Mouse (Mus musculus): ENCODE results near the gene Gm20532. TPM values are rescaled to one million over a fixed set of nuclear protein-coding genes. Genes with fewer than 3 reads are reported as not detected.

Gm20532 gene
- polyA plus RNA-seq, 1 experiment, result not detected

- Histone ChIP-seq H3K27ac (ENCODE audit: control insufficient read depth, insufficient read depth, low read depth, low read length, poor library complexity) (no peak overlapping the region), H3K4me1 (ENCODE audit: control insufficient read depth, insufficient read depth, low read length) (no peaks in the 10 kb centered on the region; the same call in none of the 2 replicates), H3K4me3 (replicated peaks; ENCODE audit: control insufficient read depth, low read depth, low read length) (no peak overlapping the region)
- no peak for TF ChIP-seq CTCF (IDR thresholded peaks at IDR 0.05; ENCODE audit: control insufficient read depth, insufficient read depth, low read length)
- no peak for TF ChIP-seq POLR2A (IDR thresholded peaks at IDR 0.05; ENCODE audit: borderline replicate concordance, control insufficient read depth, low read depth, low read length)
- 79% methylated on average over 16 of the region's 16 CpGs for WGBS
These were observed 46.3 kb downstream of the Gm20532 start for GRCm38 (mm10) chr2:26632541-26633395.

DNA sequence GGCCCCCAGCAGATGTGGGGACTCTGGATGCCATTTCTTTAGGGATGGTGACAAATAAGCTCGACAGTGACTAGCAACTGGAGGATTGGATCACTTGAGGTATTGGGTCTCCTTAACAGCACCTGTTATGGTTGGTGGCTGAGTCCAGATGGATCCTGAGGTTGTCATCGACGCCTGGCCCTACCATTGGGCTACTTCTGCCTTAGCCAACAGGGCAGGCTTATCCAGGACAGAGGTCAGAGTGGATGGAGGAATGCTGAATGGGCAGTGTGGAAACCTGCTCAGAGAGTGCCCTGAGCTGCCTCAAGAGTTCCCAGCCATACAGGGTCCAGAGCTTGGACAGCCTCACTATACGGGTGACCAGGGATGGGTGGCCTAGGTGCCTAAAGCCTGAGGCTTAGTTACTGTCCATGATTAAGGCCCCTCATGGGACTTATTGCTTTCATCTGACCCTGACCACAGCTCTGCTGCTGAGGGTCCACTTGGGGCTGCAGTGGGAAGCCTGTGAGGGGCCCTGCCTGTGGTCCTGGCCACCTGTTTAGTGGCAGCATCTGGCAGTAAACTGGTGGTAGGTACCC is 47.6 kb downstream of the Gm20532 start:
- WGBS, result 65% methylated on average over 4 of the region's 4 CpGs
- no peak for TF ChIP-seq POLR2A (IDR thresholded peaks at IDR 0.05; ENCODE audit: borderline replicate concordance, control insufficient read depth, low read depth, low read length)
- no peak for TF ChIP-seq CTCF (IDR thresholded peaks at IDR 0.05; ENCODE audit: control insufficient read depth, insufficient read depth, low read length)
- peaks cover 5% of the 10 kb centered on the region for H3K4me1 ChIP-seq (ENCODE audit: control insufficient read depth, insufficient read depth, low read length)

GRCm38 (mm10) chr2:26634629-26635488 is 48.4 kb downstream of the Gm20532 start:
- TF ChIP-seq CTCF (IDR thresholded peaks at IDR 0.05; ENCODE audit: control insufficient read depth, insufficient read depth, low read length) (no peak), POLR2A (IDR thresholded peaks at IDR 0.05; ENCODE audit: borderline replicate concordance, control insufficient read depth, low read depth, low read length) (no peak)
- WGBS, result 49% methylated on average over 12 of the region's 12 CpGs
- H3K4me1 ChIP-seq (ENCODE audit: control insufficient read depth, insufficient read depth, low read length), result peaks cover 5% of the 10 kb centered on the region

More for the DNA sequence above, 47.6 kb downstream of the Gm20532 start:
- Histone ChIP-seq H3K4me3 (replicated peaks; ENCODE audit: control insufficient read depth, low read depth, low read length) (no peak overlapping the region), H3K27ac (ENCODE audit: control insufficient read depth, insufficient read depth, low read depth, low read length, poor library complexity) (no peak overlapping the region)

DNA sequence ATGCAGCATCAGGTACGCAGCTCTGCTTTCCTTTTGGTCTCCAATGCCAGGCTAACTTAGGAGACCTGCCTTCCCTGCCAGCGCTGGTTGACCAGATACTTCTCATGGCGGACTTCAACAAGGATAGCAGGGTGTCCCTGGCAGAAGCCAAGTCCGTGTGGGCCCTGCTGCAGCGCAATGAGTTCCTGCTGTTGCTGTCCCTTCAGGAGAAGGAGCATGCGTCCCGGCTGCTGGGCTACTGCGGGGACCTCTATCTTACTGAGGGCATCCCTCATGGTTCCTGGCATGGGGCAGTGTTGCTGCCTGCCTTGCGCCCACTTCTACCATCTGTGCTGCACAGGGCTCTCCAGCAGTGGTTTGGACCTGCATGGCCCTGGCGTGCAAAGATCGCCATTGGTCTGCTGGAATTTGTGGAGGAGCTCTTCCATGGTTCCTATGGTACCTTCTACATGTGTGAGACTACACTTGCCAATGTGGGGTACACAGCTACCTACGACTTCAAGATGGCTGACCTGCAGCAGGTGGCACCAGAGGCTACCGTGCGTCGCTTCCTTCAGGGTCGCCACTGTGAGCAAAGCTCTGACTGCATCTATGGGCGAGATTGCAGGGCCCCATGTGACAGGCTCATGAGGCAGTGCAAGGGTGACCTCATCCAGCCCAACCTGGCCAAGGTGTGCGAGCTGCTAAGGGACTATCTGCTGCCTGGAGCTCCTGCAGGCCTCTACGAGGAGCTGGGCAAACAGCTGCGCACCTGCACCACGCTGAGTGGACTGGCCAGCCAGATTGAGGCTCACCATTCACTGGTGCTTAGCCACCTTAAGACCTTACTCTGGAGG is 49.3 kb downstream of the Gm20532 start:
- Histone ChIP-seq H3K4me3 (replicated peaks; ENCODE audit: control insufficient read depth, low read depth, low read length) (no peak overlapping the region), H3K27ac (ENCODE audit: control insufficient read depth, insufficient read depth, low read depth, low read length, poor library complexity) (no peak overlapping the region), H3K4me1 (ENCODE audit: control insufficient read depth, insufficient read depth, low read length) (peaks cover 5% of the 10 kb centered on the region)
- TF ChIP-seq CTCF (IDR thresholded peaks at IDR 0.05; ENCODE audit: control insufficient read depth, insufficient read depth, low read length) (no peak), POLR2A (IDR thresholded peaks at IDR 0.05; ENCODE audit: borderline replicate concordance, control insufficient read depth, low read depth, low read length) (no peak)
- 77% methylated on average over 21 of the region's 21 CpGs for whole genome bisulfite sequencing

More at GRCm38 (mm10) chr2:26634629-26635488, 48.4 kb downstream of the Gm20532 start:
- H3K4me3 ChIP-seq (replicated peaks; ENCODE audit: control insufficient read depth, low read depth, low read length), result no peak overlapping the region
- H3K27ac ChIP-seq (ENCODE audit: control insufficient read depth, insufficient read depth, low read depth, low read length, poor library complexity), result no peak overlapping the region

DNA sequence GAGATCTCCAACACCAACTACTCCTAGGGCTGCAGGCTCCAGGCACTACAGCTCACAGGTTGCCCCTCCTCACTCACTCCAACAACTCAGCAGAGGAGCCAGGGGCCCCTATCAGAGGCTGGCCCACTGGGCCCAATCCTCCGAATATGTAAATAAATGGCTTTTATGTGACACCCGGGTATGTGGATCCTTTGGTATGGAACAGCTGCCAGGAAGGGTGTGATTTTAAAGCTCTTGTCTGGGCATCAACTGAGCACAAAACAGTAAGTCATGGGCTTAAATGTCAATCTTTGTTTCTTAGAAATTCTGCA is 49.8 kb downstream of the Gm20532 start:
- H3K4me1 ChIP-seq (ENCODE audit: control insufficient read depth, insufficient read depth, low read length), result peaks cover 5% of the 10 kb centered on the region
- no peak overlapping the region for H3K27ac ChIP-seq (ENCODE audit: control insufficient read depth, insufficient read depth, low read depth, low read length, poor library complexity)
- H3K4me3 ChIP-seq (replicated peaks; ENCODE audit: control insufficient read depth, low read depth, low read length), result no peak overlapping the region
- TF ChIP-seq CTCF (IDR thresholded peaks at IDR 0.05; ENCODE audit: control insufficient read depth, insufficient read depth, low read length), result no peak
- TF ChIP-seq POLR2A (IDR thresholded peaks at IDR 0.05; ENCODE audit: borderline replicate concordance, control insufficient read depth, low read depth, low read length), result no peak
- 67% methylated on average over 2 of the region's 2 CpGs for WGBS

DNA sequence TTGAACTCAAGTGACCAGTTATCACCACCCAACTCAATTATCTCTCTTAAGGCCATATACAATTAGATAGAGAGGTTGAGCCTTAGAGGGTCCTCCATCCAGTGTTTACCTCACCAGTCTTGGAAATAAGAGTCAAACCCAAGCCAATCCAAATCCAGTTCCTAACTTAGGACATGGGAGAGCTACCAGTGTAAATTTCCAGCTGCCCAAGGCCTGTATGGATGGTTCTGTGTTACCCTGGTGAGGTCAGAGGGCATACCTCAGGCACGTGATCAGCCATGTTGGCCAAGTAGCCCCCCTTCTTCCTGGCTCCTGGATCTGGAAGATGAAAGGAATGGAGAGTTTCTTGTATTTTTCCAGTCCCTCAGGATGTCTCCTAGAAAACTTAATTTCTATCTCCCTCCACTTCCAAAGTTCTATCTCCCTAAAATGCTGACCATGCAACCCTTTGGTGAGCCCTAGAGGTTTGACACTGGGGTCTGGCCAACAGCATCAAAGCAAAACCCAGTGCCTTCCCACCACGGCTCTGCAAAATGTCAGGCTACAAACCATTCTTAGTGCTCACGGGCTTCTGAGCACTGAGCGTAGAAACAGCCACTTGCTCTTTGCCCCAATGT is 51.0 kb downstream of the Gm20532 start:
- Histone ChIP-seq H3K4me1 (ENCODE audit: control insufficient read depth, insufficient read depth, low read length) (peaks cover 5% of the 10 kb centered on the region), H3K27ac (ENCODE audit: control insufficient read depth, insufficient read depth, low read depth, low read length, poor library complexity) (no peak overlapping the region)

DNA sequence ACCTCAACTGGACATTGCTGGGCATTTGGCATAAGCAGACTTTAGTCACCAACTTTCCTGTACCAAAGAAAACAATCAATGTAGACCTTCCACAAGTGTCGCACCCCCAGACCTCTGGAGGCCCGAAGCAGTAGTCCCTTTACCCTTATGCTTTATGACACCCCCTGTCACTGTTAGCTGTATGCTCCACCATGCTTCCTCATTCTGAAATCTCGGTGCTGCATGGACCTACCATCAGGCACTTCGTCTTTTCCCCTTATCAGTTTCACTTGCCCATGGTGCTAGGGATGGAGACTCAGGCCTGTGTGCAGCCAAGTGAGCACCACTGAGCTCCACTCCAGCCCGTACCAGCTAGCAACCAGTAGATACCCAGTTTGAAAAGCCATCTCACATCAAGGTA is 51.6 kb downstream of the Gm20532 start:
- 38% methylated on average over 5 of the region's 5 CpGs for WGBS
- Histone ChIP-seq H3K27ac (ENCODE audit: control insufficient read depth, insufficient read depth, low read depth, low read length, poor library complexity) (no peak overlapping the region), H3K4me3 (replicated peaks; ENCODE audit: control insufficient read depth, low read depth, low read length) (no peak overlapping the region), H3K4me1 (ENCODE audit: control insufficient read depth, insufficient read depth, low read length) (peaks cover 5% of the 10 kb centered on the region)
- TF ChIP-seq POLR2A (IDR thresholded peaks at IDR 0.05; ENCODE audit: borderline replicate concordance, control insufficient read depth, low read depth, low read length) (no peak), CTCF (IDR thresholded peaks at IDR 0.05; ENCODE audit: control insufficient read depth, insufficient read depth, low read length) (no peak)

More for the DNA sequence above, 51.0 kb downstream of the Gm20532 start:
- no peak overlapping the region for H3K4me3 ChIP-seq (replicated peaks; ENCODE audit: control insufficient read depth, low read depth, low read length)
- 84% methylated on average over 4 of the region's 4 CpGs for WGBS
- TF ChIP-seq CTCF (IDR thresholded peaks at IDR 0.05; ENCODE audit: control insufficient read depth, insufficient read depth, low read length), result no peak
- TF ChIP-seq POLR2A (IDR thresholded peaks at IDR 0.05; ENCODE audit: borderline replicate concordance, control insufficient read depth, low read depth, low read length), result no peak
